Mouse (Mus musculus) megakaryocyte, embryonic 14.5 days (primary cell): ENCODE measurements around the gene Figla. TPM values are rescaled to one million over a fixed set of nuclear protein-coding genes. Genes with fewer than 3 reads are reported as not detected.

ENCODE experiments used
- H3K27me3 ChIP-seq: replicated peaks from 2 replicates; pipeline ENCODE3; 2012; ENCODE audit warnings: inconsistent platforms
- H3K36me3 ChIP-seq: replicated peaks from 2 replicates; pipeline ENCODE3; 2012; ENCODE audit warnings: low read length, inconsistent platforms, mixed read lengths
- H3K4me1 ChIP-seq: 2 replicates; pipeline ENCODE4 v1.6.1; 2012; ENCODE audit warnings: inconsistent platforms
- H3K4me3 ChIP-seq: replicated peaks from 2 replicates; pipeline ENCODE3; 2012; ENCODE audit warnings: moderate library complexity, mild to moderate bottlenecking, inconsistent platforms
- H3K9me3 ChIP-seq: 2 replicates; pipeline ENCODE4 v1.6.1; 2012; ENCODE audit warnings: inconsistent platforms
- FLI1 ChIP-seq: IDR thresholded peaks from 2 replicates; pipeline ENCODE4 v1.6.1; 2012; ENCODE audit warnings: low read length, inconsistent platforms, mixed read lengths
- GATA1 ChIP-seq: IDR thresholded peaks from 3 replicates; pipeline ENCODE4 v1.6.1; 2012; ENCODE audit warnings: mixed read lengths, low read length, inconsistent platforms, borderline replicate concordance
- polyA plus RNA-seq: library from polyadenylated mRNA; stranded (reverse); fragments of >175 nt; gene quantifications from 2 replicates; pipeline ENCODE4 v1.2.3, GENCODE M21; 2012; ENCODE audit warnings: low replicate concordance; ENCODE audit not compliant: insufficient read depth

Figla gene
- polyA plus RNA-seq, 1 experiment: not detected

GRCm38 (mm10) chr6:86067145-86067544 is 51.2 kb downstream of the Figla start:
- H3K36me3 ChIP-seq: no peaks in the 10 kb centered on the region
- peaks cover 65% of the 10 kb centered on the region for H3K27me3 ChIP-seq
- H3K4me1 ChIP-seq: no peaks in the 10 kb centered on the region
- no peak overlapping the region for H3K4me3 ChIP-seq
- TF ChIP-seq GATA1 (no peak), FLI1 (no peak)
- H3K9me3 ChIP-seq: no peaks in the 10 kb centered on the region

- Histone ChIP-seq H3K9me3 (no peaks in the 10 kb centered on the region), H3K27me3 (peaks cover 71% of the 10 kb centered on the region), H3K4me1 (peaks cover 4% of the 10 kb centered on the region), H3K4me3 (no peak overlapping the region), H3K36me3 (no peaks in the 10 kb centered on the region)
- TF ChIP-seq GATA1 (no peak), FLI1 (no peak)
These were observed 53.0 kb downstream of the Figla start for GRCm38 (mm10) chr6:86069009-86069408.

GRCm38 (mm10) chr6:86069856-86070255 is 53.9 kb downstream of the Figla start:
- H3K36me3 ChIP-seq: no peaks in the 10 kb centered on the region
- H3K4me1 ChIP-seq: peaks cover 12% of the 10 kb centered on the region
- H3K4me3 ChIP-seq: no peak overlapping the region
- no peak for TF ChIP-seq FLI1
- TF ChIP-seq GATA1: no peak
- H3K27me3 ChIP-seq: peaks cover 68% of the 10 kb centered on the region
- H3K9me3 ChIP-seq: no peaks in the 10 kb centered on the region

GRCm38 (mm10) chr6:86070277-86070676 is 54.3 kb downstream of the Figla start:
- TF ChIP-seq GATA1: no peak
- no peak for TF ChIP-seq FLI1
- peaks cover 15% of the 10 kb centered on the region for H3K4me1 ChIP-seq
- H3K36me3 ChIP-seq: no peaks in the 10 kb centered on the region
- no peaks in the 10 kb centered on the region for H3K9me3 ChIP-seq
- H3K4me3 ChIP-seq: no peak overlapping the region
- peaks cover 65% of the 10 kb centered on the region for H3K27me3 ChIP-seq

Other genes with a start within 250 kb of the Figla start
- gene Nat8f6, start 195.2 kb upstream of the Figla start, polyA plus RNA-seq: not detected in 2 replicates
- gene Nat8f5, start 195.2 kb upstream of the Figla start, polyA plus RNA-seq: not detected in 2 replicates
- gene Nat8, start 184.1 kb upstream of the Figla start, polyA plus RNA-seq: not detected in 2 replicates
- not detected in 2 replicates for gene Nat8f2, start 147.0 kb upstream of the Figla start, polyA plus RNA-seq
- not detected in 2 replicates for gene Nat8f4, start 111.3 kb upstream of the Figla start, polyA plus RNA-seq
- 1.7 TPM in 1 of 2 replicates, not detected in the other for gene Tprkb, start 104.3 kb upstream of the Figla start, polyA plus RNA-seq
- gene Nat8f1, start 100.5 kb upstream of the Figla start, polyA plus RNA-seq: 0.62 and 2.4 TPM in 2 replicates
- 2.6 and 22.9 TPM in 2 replicates for gene Dusp11, start 54.5 kb upstream of the Figla start, polyA plus RNA-seq
- gene Add2, start 12.5 kb downstream of the Figla start, polyA plus RNA-seq: 0.19 and 0.46 TPM in 2 replicates
- not detected in 2 replicates for gene Tgfa, start 179.1 kb downstream of the Figla start, polyA plus RNA-seq